Mouse (Mus musculus): ENCODE results near the gene Mthfsd. TPM values are rescaled to one million over a fixed set of nuclear protein-coding genes. Genes with fewer than 3 reads are reported as not detected.

Mthfsd gene
- polyA plus RNA-seq, 1 experiment from 2014 or later, result 65.5 TPM

DNA sequence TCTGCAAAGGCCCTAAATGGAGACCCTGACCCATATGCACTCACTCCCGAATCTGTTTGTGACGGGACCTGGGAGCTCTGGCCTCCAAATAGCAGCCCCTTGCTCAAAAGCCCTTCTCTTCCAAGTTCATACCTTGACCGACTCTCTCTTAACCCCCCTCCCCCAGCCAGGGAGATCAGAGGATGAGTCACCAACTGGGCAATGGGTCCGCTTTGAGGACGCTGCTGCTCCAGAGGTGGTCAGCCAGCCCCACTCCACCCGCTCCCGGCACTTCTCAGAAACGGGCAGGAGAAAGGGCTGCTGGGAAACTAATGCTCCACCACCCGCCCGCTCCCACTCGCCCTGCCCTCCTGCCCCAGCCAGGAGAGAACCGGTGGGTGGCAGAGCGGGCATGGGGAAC lies 32.3 kb downstream of the Mthfsd start:
- ATAC-seq (replicated peaks; ENCODE audit: low FRiP score), result no peak
- peaks cover 100% of the 10 kb centered on the region for H3K27me3 ChIP-seq
- no peak overlapping the region for H3K9ac ChIP-seq
- H3K4me1 ChIP-seq, result peaks cover 33% of the 10 kb centered on the region
- no peak overlapping the region for H3K4me2 ChIP-seq
- no peak overlapping the region for H3K4me3 ChIP-seq (replicated peaks)
- H3K9me3 ChIP-seq (replicated peaks), result no peaks in the 10 kb centered on the region
- under 1% methylated on average over 13 of the region's 13 CpGs for WGBS
- H3K27ac ChIP-seq, result no peak overlapping the region
- H3K36me3 ChIP-seq, result no peaks in the 10 kb centered on the region

DNA sequence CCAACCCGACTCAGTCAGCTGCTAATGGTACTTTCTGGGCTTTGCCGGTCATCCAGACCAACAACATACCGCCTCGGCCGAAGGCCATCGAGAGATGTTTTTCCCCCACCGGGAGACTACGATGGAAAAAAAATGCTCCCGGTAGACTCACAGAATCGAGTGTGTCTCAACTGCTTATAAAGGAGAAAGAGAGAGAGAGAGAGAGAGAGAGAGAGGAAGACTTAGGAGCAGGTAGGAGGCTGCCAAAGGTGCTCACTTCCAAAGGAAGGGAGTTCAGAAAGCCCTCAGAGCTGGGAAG lies 33.4 kb downstream of the Mthfsd start:
- Histone ChIP-seq H3K4me1 (peaks cover 26% of the 10 kb centered on the region), H3K27me3 (peaks cover 100% of the 10 kb centered on the region), H3K36me3 (no peaks in the 10 kb centered on the region), H3K9me3 (replicated peaks) (no peaks in the 10 kb centered on the region), H3K4me3 (replicated peaks) (no peak overlapping the region), H3K9ac (no peak overlapping the region), H3K4me2 (no peak overlapping the region), H3K27ac (no peak overlapping the region)
- no peak for ATAC-seq (replicated peaks; ENCODE audit: low FRiP score)
- 1% methylated on average over 10 of the region's 10 CpGs for WGBS

DNA sequence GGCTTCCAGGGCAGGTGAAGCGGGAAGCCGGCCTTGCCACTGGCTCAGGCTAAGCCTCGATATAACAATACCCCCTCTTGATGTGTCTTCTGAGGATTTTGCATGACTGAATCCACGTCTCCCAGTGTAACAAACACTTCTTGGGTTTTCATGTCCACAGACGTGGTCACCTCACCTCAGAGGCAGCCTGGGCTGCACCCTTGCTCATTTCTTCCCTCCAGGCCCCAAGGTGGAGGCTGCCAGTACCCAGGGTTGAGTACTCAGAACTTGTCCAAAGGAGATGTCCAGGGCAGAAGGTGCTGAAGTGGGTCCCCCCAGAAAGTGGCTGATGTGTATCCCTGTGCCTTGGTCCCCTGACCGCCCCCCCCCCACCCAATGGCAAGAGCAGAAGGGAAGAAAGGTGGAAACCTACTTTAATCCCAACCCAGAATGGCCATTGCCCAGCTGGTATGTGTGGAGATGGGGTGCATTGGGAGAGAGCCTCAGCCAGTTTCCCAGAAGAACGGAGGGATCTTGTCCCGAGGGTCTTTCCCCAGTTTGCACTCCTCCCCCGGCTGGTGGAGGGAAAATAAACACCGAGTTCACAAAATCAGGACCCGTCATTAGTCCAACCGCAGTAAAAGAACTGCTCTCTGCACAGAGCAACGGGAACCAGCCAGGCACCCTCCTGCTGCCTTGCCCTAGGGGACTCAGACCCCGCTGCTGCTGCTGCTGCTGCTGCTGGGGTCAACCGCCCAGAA lies 33.9 kb downstream of the Mthfsd start:
- Histone ChIP-seq H3K9me3 (replicated peaks) (no peaks in the 10 kb centered on the region), H3K9ac (no peak overlapping the region), H3K27ac (no peak overlapping the region), H3K4me3 (replicated peaks) (no peak overlapping the region), H3K4me1 (peaks cover 26% of the 10 kb centered on the region), H3K27me3 (peaks cover 100% of the 10 kb centered on the region), H3K4me2 (no peak overlapping the region), H3K36me3 (no peaks in the 10 kb centered on the region)
- 3% methylated on average over 15 of the region's 15 CpGs for WGBS
- ATAC-seq (replicated peaks; ENCODE audit: low FRiP score), result no peak

DNA sequence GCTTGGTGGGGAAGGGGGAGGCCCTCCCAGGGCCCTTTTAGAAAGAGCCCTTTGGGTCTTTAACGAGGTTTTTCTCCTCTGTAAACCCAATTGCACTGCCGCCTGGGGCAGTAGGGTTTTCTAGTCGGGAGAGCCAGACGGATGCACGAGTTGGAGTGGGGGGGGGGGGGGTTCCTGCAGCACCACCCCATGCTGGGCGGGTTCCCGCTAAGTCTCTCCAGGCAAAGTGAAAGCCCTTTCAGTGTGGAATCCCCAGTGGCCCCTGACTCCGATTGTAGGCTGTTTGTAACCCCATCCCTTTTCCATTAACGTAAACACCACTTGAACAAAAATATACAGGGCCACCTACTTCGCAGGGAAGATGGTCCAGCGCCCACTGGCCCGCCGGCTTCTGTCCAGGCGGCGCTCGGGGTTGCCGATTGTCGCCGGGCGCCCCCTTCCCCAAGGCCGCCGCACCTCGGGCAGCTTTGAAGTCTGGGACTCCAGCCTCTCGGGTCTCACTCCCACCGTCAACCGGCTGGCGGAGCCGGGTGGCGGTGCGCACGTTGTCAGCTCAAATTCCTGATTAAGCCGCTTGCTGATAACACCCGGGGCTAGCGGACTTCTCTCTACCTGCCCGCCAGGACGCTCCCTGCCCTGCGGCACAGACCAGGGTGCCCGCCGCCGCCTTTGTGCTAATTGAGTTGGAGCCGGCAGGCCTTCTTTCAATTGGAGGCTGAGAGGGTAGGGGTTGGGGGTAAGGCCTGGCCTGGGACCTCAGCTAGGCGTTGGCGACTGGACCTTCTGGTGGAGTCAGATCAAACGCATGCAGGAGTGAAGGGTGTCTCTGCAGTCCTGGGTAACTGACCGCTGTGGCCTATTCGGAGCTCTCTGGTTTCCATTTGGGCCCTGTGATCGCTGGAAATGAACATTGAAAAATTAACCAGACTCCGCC lies 34.8 kb downstream of the Mthfsd start:
- H3K36me3 ChIP-seq, result no peaks in the 10 kb centered on the region
- H3K27ac ChIP-seq, result no peak overlapping the region
- 1% methylated on average over 48 of the region's 48 CpGs for WGBS

DNA sequence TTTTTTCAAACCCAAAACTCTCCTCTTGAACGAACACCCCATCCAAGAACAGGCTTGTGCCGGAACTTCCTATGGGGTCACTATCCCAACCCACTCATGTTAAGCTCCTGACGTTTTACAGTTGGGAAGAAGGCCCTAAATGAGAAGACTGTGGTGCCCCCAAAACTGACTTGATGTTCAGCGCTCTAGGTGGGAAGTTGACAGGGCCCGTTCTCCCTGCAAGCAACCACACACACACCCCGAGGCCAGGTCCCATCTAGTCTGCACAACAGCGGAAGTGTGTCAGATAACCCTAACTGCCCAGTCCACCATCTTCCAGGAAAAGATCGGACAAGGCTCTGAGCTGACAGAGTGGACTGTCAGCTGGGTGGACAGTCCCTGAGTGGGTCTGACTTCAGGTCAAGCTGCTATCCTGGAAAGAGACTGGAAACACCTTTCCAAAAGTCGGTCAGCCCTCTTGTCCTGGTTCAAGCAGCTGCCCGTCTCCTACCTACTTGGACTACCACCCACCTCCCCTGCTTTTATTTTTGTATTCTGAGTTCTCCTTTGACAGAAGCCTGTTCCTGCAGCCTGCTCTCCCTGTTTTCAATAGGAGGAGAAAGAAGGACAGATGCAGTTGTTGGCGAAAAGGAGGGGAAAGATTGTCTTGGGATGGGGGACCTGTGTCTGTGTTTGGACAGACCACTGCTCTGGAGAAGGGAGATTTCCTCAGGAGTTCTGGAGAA lies 35.6 kb downstream of the Mthfsd start:
- WGBS, result 9% methylated on average over 11 of the region's 11 CpGs
- no peak for ATAC-seq (replicated peaks; ENCODE audit: low FRiP score)
- Histone ChIP-seq H3K36me3 (no peaks in the 10 kb centered on the region), H3K4me2 (no peak overlapping the region), H3K27ac (no peak overlapping the region), H3K27me3 (peaks cover 98% of the 10 kb centered on the region), H3K9me3 (replicated peaks) (no peaks in the 10 kb centered on the region), H3K4me3 (replicated peaks) (no peak overlapping the region), H3K4me1 (peaks cover 26% of the 10 kb centered on the region), H3K9ac (no peak overlapping the region)

More for the DNA sequence above, 34.8 kb downstream of the Mthfsd start:
- Histone ChIP-seq H3K4me2 (peak overlapping the region; percentile 35), H3K9ac (no peak overlapping the region), H3K4me3 (replicated peaks) (peak overlapping the region; percentile 18; the same call in 1 of the 2 replicates), H3K9me3 (replicated peaks) (no peaks in the 10 kb centered on the region), H3K27me3 (peaks cover 100% of the 10 kb centered on the region), H3K4me1 (peaks cover 26% of the 10 kb centered on the region)
- no peak for ATAC-seq (replicated peaks; ENCODE audit: low FRiP score)

DNA sequence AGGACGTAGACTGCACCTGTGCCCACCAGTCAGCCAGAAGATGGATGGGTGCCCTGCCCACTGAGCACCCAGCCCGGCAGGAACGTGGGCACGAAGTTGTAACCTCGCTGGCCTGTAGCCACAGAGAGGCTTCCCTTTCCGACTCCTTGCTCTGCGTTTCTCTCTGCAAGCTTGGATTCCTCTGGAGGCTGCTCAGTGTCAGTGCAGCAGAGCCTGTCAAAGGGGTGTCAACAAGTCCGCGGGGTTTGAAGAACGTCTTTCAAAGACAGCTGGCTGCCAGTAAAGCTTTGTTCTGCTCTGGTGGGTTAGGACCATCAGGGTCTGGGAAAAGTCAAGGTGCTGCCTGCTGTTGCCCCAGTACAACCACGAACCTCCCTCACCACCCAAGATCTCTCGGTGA lies 36.7 kb downstream of the Mthfsd start:
- WGBS, result 3% methylated on average over 12 of the region's 12 CpGs
- H3K36me3 ChIP-seq, result no peaks in the 10 kb centered on the region
- H3K27me3 ChIP-seq, result peaks cover 98% of the 10 kb centered on the region
- H3K4me2 ChIP-seq, result no peak overlapping the region
- no peak overlapping the region for H3K4me3 ChIP-seq (replicated peaks)
- peaks cover 26% of the 10 kb centered on the region for H3K4me1 ChIP-seq
- H3K9me3 ChIP-seq (replicated peaks), result no peaks in the 10 kb centered on the region
- no peak for ATAC-seq (replicated peaks; ENCODE audit: low FRiP score)
- no peak overlapping the region for H3K27ac ChIP-seq
- no peak overlapping the region for H3K9ac ChIP-seq

DNA sequence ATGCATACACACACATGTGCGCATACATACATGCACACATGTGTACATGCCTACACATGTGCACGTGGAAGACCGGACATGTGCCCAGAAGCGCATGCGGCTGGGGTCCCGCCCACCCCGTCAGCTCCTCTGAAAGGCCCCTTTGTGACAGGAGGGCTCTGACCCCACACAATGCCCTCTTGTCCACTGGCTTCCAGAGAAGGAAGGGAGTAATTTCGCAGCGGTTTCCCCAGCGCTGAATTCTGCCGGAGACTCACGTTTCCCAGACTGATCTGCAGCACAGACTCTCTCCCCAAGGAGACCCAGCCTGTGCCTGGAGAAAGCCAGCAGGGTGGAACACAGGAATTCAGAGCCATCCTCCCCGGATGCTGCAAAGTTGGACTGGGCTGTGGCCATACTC lies 44.5 kb downstream of the Mthfsd start:
- Histone ChIP-seq H3K27me3 (peaks cover 96% of the 10 kb centered on the region), H3K4me2 (no peak overlapping the region), H3K4me1 (0 out of 2 replicates have a peak, but pooled peaks cover 5% of the 10 kb centered on the region), H3K4me3 (replicated peaks) (no peak overlapping the region), H3K9me3 (replicated peaks) (no peaks in the 10 kb centered on the region), H3K9ac (no peak overlapping the region), H3K36me3 (no peaks in the 10 kb centered on the region), H3K27ac (no peak overlapping the region)
- 49% methylated on average over 13 of the region's 13 CpGs for WGBS
- no peak for ATAC-seq (replicated peaks; ENCODE audit: low FRiP score)

DNA sequence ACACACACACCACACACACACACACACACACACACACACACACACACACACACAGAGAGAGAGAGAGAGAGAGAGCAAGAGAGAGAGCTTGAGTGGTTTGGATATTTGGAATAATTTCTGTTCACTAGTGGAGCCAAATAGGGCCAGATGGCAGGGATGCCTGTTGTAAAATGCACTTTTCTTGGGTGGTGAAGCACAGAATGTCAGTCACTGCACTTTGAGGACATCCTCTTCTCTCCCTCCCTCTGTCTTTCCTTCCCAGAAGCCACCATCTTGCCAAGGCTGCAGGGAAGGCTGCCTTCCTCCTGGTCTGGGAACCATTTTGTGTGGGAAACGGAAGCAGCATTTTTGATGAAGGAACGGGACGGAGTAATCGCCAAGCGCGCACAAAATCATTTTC lies 45.7 kb downstream of the Mthfsd start:
- Histone ChIP-seq H3K27ac (no peak overlapping the region), H3K9ac (no peak overlapping the region), H3K27me3 (peaks cover 98% of the 10 kb centered on the region), H3K9me3 (replicated peaks) (no peaks in the 10 kb centered on the region), H3K4me2 (no peak overlapping the region), H3K36me3 (no peaks in the 10 kb centered on the region), H3K4me1 (0 out of 2 replicates have a peak, but pooled peaks cover 5% of the 10 kb centered on the region), H3K4me3 (replicated peaks) (no peak overlapping the region)
- 80% methylated on average over 6 of the region's 6 CpGs for WGBS
- no peak for ATAC-seq (replicated peaks; ENCODE audit: low FRiP score)

DNA sequence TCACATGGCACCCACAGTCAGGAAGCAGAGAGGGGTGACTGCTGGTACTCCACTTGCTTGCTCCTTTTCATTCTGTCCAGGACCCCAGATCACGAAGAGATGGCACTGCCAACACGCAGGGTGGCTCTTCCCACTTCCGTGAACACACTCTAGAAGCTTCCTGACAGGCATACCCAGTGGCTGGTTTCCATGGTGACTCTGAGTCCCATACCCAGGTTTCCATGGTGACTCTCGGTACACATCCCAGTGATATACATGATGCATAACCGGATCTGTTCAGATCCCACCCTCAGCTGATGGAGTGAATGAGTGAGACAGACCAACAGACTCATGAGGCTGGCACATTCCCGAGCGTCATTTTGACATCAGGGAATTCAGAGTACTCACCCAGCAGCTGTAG lies 49.1 kb downstream of the Mthfsd start:
- Histone ChIP-seq H3K36me3 (no peaks in the 10 kb centered on the region), H3K9ac (no peak overlapping the region), H3K27me3 (peaks cover 98% of the 10 kb centered on the region), H3K4me3 (replicated peaks) (no peak overlapping the region), H3K27ac (no peak overlapping the region), H3K4me2 (no peak overlapping the region), H3K4me1 (0 out of 2 replicates have a peak, but pooled peaks cover 5% of the 10 kb centered on the region), H3K9me3 (replicated peaks) (no peaks in the 10 kb centered on the region)
- 83% methylated on average over 7 of the region's 7 CpGs for WGBS
- no peak for ATAC-seq (replicated peaks; ENCODE audit: low FRiP score)

DNA sequence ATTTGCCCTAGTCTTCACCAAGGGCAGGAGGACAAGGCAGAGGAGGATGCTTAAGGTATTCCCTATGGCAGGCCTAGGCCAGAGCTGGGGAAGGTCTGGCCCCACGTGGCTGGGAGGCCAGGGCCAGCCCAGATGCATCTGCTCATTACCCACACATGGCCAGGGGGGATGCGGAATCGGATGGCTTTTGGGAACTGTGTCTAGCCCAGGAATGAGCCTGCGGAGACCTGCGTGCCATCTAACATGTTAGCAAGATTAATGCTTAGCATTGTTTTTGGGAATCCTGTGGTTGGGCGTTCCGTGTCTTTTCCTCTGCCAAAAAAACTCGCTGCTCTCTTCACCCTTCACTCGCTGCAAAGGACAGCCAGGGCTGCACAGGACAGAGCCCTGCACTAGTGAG lies 50.1 kb downstream of the Mthfsd start:
- Histone ChIP-seq H3K9ac (no peak overlapping the region), H3K27ac (no peak overlapping the region), H3K4me3 (replicated peaks) (no peak overlapping the region), H3K4me1 (no peaks in the 10 kb centered on the region), H3K4me2 (no peak overlapping the region), H3K27me3 (peaks cover 91% of the 10 kb centered on the region), H3K9me3 (replicated peaks) (no peaks in the 10 kb centered on the region), H3K36me3 (no peaks in the 10 kb centered on the region)
- WGBS, result 60% methylated on average over 9 of the region's 9 CpGs
- ATAC-seq (replicated peaks; ENCODE audit: low FRiP score), result no peak

DNA sequence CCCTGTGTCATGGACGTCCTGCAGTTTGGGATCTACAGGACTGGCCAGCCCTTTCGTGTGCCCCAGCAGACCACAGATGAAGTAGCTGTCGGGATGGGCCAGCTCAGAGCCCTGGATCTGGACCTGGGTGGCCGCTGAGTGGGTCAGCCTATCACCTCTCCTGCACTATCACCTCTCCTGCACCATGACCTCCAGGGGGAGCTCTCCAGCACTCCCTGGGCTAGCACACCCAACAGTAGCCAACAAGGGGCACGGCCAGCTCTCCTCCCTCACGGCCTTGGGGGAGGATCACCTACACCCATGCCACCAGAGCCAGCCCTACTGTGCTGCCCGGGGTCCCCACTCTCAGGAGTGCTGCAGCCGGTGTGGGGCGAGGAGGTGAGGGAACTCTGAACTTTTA lies 60.8 kb downstream of the Mthfsd start:
- H3K27me3 ChIP-seq, result peaks cover 55% of the 10 kb centered on the region
- H3K4me1 ChIP-seq, result peaks cover 11% of the 10 kb centered on the region
- no peaks in the 10 kb centered on the region for H3K9me3 ChIP-seq (replicated peaks)
- WGBS, result 69% methylated on average over 9 of the region's 9 CpGs
- H3K9ac ChIP-seq, result no peak overlapping the region
- no peak overlapping the region for H3K4me2 ChIP-seq
- H3K27ac ChIP-seq, result no peak overlapping the region
- H3K36me3 ChIP-seq, result no peaks in the 10 kb centered on the region
- ATAC-seq (replicated peaks; ENCODE audit: low FRiP score), result no peak
- H3K4me3 ChIP-seq (replicated peaks), result no peak overlapping the region
